Mouse (Mus musculus): ENCODE measurements at regions not wholly inside any gene's neighbourhood (a gene's known extent, or its start where the extent isn't known, plus 50 kb on each side); places are given as distances from the start of the nearest gene placed in this dataset.

- Histone ChIP-seq H3K9ac (ENCODE audit: low read depth, low read length) (no peak overlapping the region), H3K9me3 (replicated peaks; ENCODE audit: control insufficient read depth, low read length, poor library complexity, severe bottlenecking) (no peaks in the 10 kb centered on the region), H3K27me3 (ENCODE audit: control insufficient read depth, insufficient read depth, low read depth, low read length) (peaks cover 21% of the 10 kb centered on the region), H3K36me3 (ENCODE audit: control insufficient read depth, insufficient read depth, low read length) (no peaks in the 10 kb centered on the region), H3K4me1 (ENCODE audit: control insufficient read depth, insufficient read depth, low read length) (peaks cover 9% of the 10 kb centered on the region), H3K4me3 (ENCODE audit: low read depth, low read length) (no peak overlapping the region), H3K4me2 (ENCODE audit: low read length) (no peak overlapping the region), H3K27ac (ENCODE audit: low read length) (peak overlapping the region; percentile 21; the same call in 1 of the 2 replicates)
- WGBS, result 1% methylated on average over 22 of the region's 22 CpGs
- ATAC-seq, result no peak
Measured at GRCm38 (mm10) chr6:51169971-51170411, 262.5 kb upstream of the Nfe2l3 start.

- no peak overlapping the region for H3K9ac ChIP-seq (ENCODE audit: low read depth, low read length)
- H3K27ac ChIP-seq (ENCODE audit: low read length), result no peak overlapping the region
- peaks cover 24% of the 10 kb centered on the region for H3K27me3 ChIP-seq (ENCODE audit: control insufficient read depth, insufficient read depth, low read depth, low read length)
- peaks cover 9% of the 10 kb centered on the region for H3K4me1 ChIP-seq (ENCODE audit: control insufficient read depth, insufficient read depth, low read length)
- no peak overlapping the region for H3K4me3 ChIP-seq (ENCODE audit: low read depth, low read length)
- WGBS, result under 1% methylated on average over 11 of the region's 11 CpGs
- no peaks in the 10 kb centered on the region for H3K9me3 ChIP-seq (replicated peaks; ENCODE audit: control insufficient read depth, low read length, poor library complexity, severe bottlenecking)
- ATAC-seq, result no peak
- H3K36me3 ChIP-seq (ENCODE audit: control insufficient read depth, insufficient read depth, low read length), result no peaks in the 10 kb centered on the region
- no peak overlapping the region for H3K4me2 ChIP-seq (ENCODE audit: low read length)
Measured at GRCm38 (mm10) chr6:51170414-51170813, 262.1 kb upstream of the Nfe2l3 start.

GRCm38 (mm10) chr6:51170871-51171270, 261.6 kb upstream of the Nfe2l3 start:
- peaks cover 25% of the 10 kb centered on the region for H3K27me3 ChIP-seq (ENCODE audit: control insufficient read depth, insufficient read depth, low read depth, low read length)
- 1% methylated on average over 11 of the region's 11 CpGs for WGBS
- no peak overlapping the region for H3K4me3 ChIP-seq (ENCODE audit: low read depth, low read length)
- no peaks in the 10 kb centered on the region for H3K36me3 ChIP-seq (ENCODE audit: control insufficient read depth, insufficient read depth, low read length)
- ATAC-seq, result peak; percentile 52; the same call in 1 of the 2 replicates
- no peaks in the 10 kb centered on the region for H3K9me3 ChIP-seq (replicated peaks; ENCODE audit: control insufficient read depth, low read length, poor library complexity, severe bottlenecking)
- no peak overlapping the region for H3K9ac ChIP-seq (ENCODE audit: low read depth, low read length)
- H3K27ac ChIP-seq (ENCODE audit: low read length), result no peak overlapping the region
- H3K4me1 ChIP-seq (ENCODE audit: control insufficient read depth, insufficient read depth, low read length), result peaks cover 9% of the 10 kb centered on the region
- H3K4me2 ChIP-seq (ENCODE audit: low read length), result no peak overlapping the region

GRCm38 (mm10) chr6:51171761-51172160, 260.7 kb upstream of the Nfe2l3 start:
- Histone ChIP-seq H3K27me3 (ENCODE audit: control insufficient read depth, insufficient read depth, low read depth, low read length) (peaks cover 31% of the 10 kb centered on the region), H3K4me2 (ENCODE audit: low read length) (0 out of 2 replicates have a peak overlapping the region, but pooled peaks have one; percentile 10), H3K27ac (ENCODE audit: low read length) (no peak overlapping the region), H3K9ac (ENCODE audit: low read depth, low read length) (no peak overlapping the region), H3K36me3 (ENCODE audit: control insufficient read depth, insufficient read depth, low read length) (no peaks in the 10 kb centered on the region), H3K9me3 (replicated peaks; ENCODE audit: control insufficient read depth, low read length, poor library complexity, severe bottlenecking) (no peaks in the 10 kb centered on the region), H3K4me1 (ENCODE audit: control insufficient read depth, insufficient read depth, low read length) (peaks cover 9% of the 10 kb centered on the region), H3K4me3 (ENCODE audit: low read depth, low read length) (no peak overlapping the region)
- no peak for ATAC-seq
- WGBS, result 2% methylated on average over 22 of the region's 22 CpGs

- Histone ChIP-seq H3K9me3 (replicated peaks; ENCODE audit: control insufficient read depth, low read length, poor library complexity, severe bottlenecking) (no peaks in the 10 kb centered on the region), H3K4me3 (ENCODE audit: low read depth, low read length) (no peak overlapping the region), H3K27ac (ENCODE audit: low read length) (no peak overlapping the region), H3K9ac (ENCODE audit: low read depth, low read length) (no peak overlapping the region), H3K36me3 (ENCODE audit: control insufficient read depth, insufficient read depth, low read length) (no peaks in the 10 kb centered on the region), H3K4me1 (ENCODE audit: control insufficient read depth, insufficient read depth, low read length) (peaks cover 9% of the 10 kb centered on the region), H3K4me2 (ENCODE audit: low read length) (peak overlapping the region; percentile 21; the same call in 1 of the 2 replicates), H3K27me3 (ENCODE audit: control insufficient read depth, insufficient read depth, low read depth, low read length) (peaks cover 36% of the 10 kb centered on the region)
- no peak for ATAC-seq
- 3% methylated on average over 12 of the region's 12 CpGs for WGBS
Measured at GRCm38 (mm10) chr6:51172331-51172791, 260.1 kb upstream of the Nfe2l3 start.

- no peak overlapping the region for H3K9ac ChIP-seq (ENCODE audit: low read depth, low read length)
- peaks cover 40% of the 10 kb centered on the region for H3K27me3 ChIP-seq (ENCODE audit: control insufficient read depth, insufficient read depth, low read depth, low read length)
- ATAC-seq, result 0 out of 2 replicates have a peak, but pooled peaks have one; percentile 72
- WGBS, result under 1% methylated on average over 25 of the region's 25 CpGs
- H3K36me3 ChIP-seq (ENCODE audit: control insufficient read depth, insufficient read depth, low read length), result no peaks in the 10 kb centered on the region
- H3K4me1 ChIP-seq (ENCODE audit: control insufficient read depth, insufficient read depth, low read length), result peaks cover 9% of the 10 kb centered on the region
- H3K27ac ChIP-seq (ENCODE audit: low read length), result no peak overlapping the region
- peak overlapping the region; percentile 21 for H3K4me2 ChIP-seq (ENCODE audit: low read length)
- H3K4me3 ChIP-seq (ENCODE audit: low read depth, low read length), result no peak overlapping the region; the same call in 1 of the 2 replicates
- no peaks in the 10 kb centered on the region for H3K9me3 ChIP-seq (replicated peaks; ENCODE audit: control insufficient read depth, low read length, poor library complexity, severe bottlenecking)
Measured at GRCm38 (mm10) chr6:51172856-51173619, 259.4 kb upstream of the Nfe2l3 start.

GRCm38 (mm10) chr6:51173620-51174442, 258.6 kb upstream of the Nfe2l3 start:
- no peak overlapping the region for H3K4me3 ChIP-seq (ENCODE audit: low read depth, low read length)
- H3K27ac ChIP-seq (ENCODE audit: low read length), result no peak overlapping the region

GRCm38 (mm10) chr6:51174443-51175021, 257.9 kb upstream of the Nfe2l3 start:
- Histone ChIP-seq H3K9me3 (replicated peaks; ENCODE audit: control insufficient read depth, low read length, poor library complexity, severe bottlenecking) (no peaks in the 10 kb centered on the region), H3K4me2 (ENCODE audit: low read length) (no peak overlapping the region), H3K27ac (ENCODE audit: low read length) (no peak overlapping the region), H3K4me3 (ENCODE audit: low read depth, low read length) (no peak overlapping the region), H3K4me1 (ENCODE audit: control insufficient read depth, insufficient read depth, low read length) (no peaks in the 10 kb centered on the region), H3K36me3 (ENCODE audit: control insufficient read depth, insufficient read depth, low read length) (no peaks in the 10 kb centered on the region), H3K9ac (ENCODE audit: low read depth, low read length) (no peak overlapping the region), H3K27me3 (ENCODE audit: control insufficient read depth, insufficient read depth, low read depth, low read length) (peaks cover 45% of the 10 kb centered on the region)
- ATAC-seq, result no peak
- WGBS, result 2% methylated on average over 18 of the region's 18 CpGs

More at GRCm38 (mm10) chr6:51173620-51174442, 258.6 kb upstream of the Nfe2l3 start:
- no peak for ATAC-seq
- Histone ChIP-seq H3K36me3 (ENCODE audit: control insufficient read depth, insufficient read depth, low read length) (no peaks in the 10 kb centered on the region), H3K9me3 (replicated peaks; ENCODE audit: control insufficient read depth, low read length, poor library complexity, severe bottlenecking) (no peaks in the 10 kb centered on the region), H3K9ac (ENCODE audit: low read depth, low read length) (no peak overlapping the region), H3K27me3 (ENCODE audit: control insufficient read depth, insufficient read depth, low read depth, low read length) (peaks cover 45% of the 10 kb centered on the region), H3K4me1 (ENCODE audit: control insufficient read depth, insufficient read depth, low read length) (peaks cover 2% of the 10 kb centered on the region), H3K4me2 (ENCODE audit: low read length) (peak overlapping the region; percentile 21)
- WGBS, result 3% methylated on average over 28 of the region's 28 CpGs

Data from midbrain, embryonic 16.5 days (tissue).